Mouse (Mus musculus) liver, postnatal 0 days (tissue): Measurements from ENCODE around the gene Aars. TPM values are rescaled to one million over a fixed set of nuclear protein-coding genes. Genes with fewer than 3 reads are reported as not detected.
A peak's percentile ranks its signal among the peaks of the same experiment; 100 is the strongest.
"Not testable (repeated sequence)": the region's sequence is repeated elsewhere in the genome, so short reads cannot be mapped to it uniquely, and the experiment has no call there.

Source experiments
- ATAC-seq: fragments of 200-750 bp; cut with Nextera tagmentation; 2 replicates; pipeline ENCODE4 v1.8.0; 2017; ENCODE audit warnings: mild to moderate bottlenecking, moderate library complexity
- DNase-seq: peaks from one replicate; pipeline ENCODE4 v3.0.0-alpha.2; 2016
- H3K27ac ChIP-seq: fragments of 300-500 bp; sonication (generic); 2 replicates; pipeline ENCODE4 v1.5.1; 2014; ENCODE audit warnings: antibody characterized with exemption, moderate library complexity, mild to moderate bottlenecking, low read depth
- H3K27me3 ChIP-seq: fragments of 300-500 bp; sonication (generic); 2 replicates; pipeline ENCODE4 v1.6.1; 2014; ENCODE audit warnings: low read length, control low read depth, mixed read lengths; ENCODE audit not compliant: insufficient read depth
- H3K36me3 ChIP-seq: fragments of 300-500 bp; sonication (generic); replicated peaks from 2 replicates; pipeline ENCODE4 v1.6.1; 2014; ENCODE audit warnings: mild to moderate bottlenecking, control low read depth, low read length, moderate library complexity, mixed read lengths; ENCODE audit not compliant: insufficient read depth
- H3K4me1 ChIP-seq: fragments of 300-500 bp; sonication (generic); 2 replicates; pipeline ENCODE4 v1.6.1; 2014; ENCODE audit warnings: antibody characterized with exemption, mild to moderate bottlenecking, control low read depth; ENCODE audit not compliant: insufficient read depth
- H3K4me2 ChIP-seq: fragments of 300-500 bp; sonication (generic); 2 replicates; pipeline ENCODE4 v1.6.1; 2014; ENCODE audit warnings: low read depth, mild to moderate bottlenecking, low read length, moderate library complexity, mixed read lengths
- H3K4me3 ChIP-seq: fragments of 300-500 bp; sonication (generic); 2 replicates; pipeline ENCODE4 v1.5.1; 2014; ENCODE audit warnings: low read depth, low read length
- H3K9ac ChIP-seq: fragments of 300-500 bp; sonication (generic); replicated peaks from 2 replicates; pipeline ENCODE4 v1.6.1; 2014; ENCODE audit warnings: mild to moderate bottlenecking, moderate library complexity
- H3K9me3 ChIP-seq: fragments of 300-500 bp; sonication (generic); 2 replicates; pipeline ENCODE4 v1.6.1; 2016; ENCODE audit warnings: mild to moderate bottlenecking, control low read depth, low read length, mixed read lengths
- CTCF ChIP-seq: sonication (generic); IDR thresholded peaks from 2 replicates; pipeline ENCODE4 v1.5.1; 2016; ENCODE audit warnings: antibody characterized with exemption, low read depth
- EP300 ChIP-seq: IDR thresholded peaks from 2 replicates; pipeline ENCODE4 v1.6.1; 2016; ENCODE audit warnings: antibody characterized with exemption, low read depth, mild to moderate bottlenecking
- WGBS: fragments of 180-500 bp; shearing (Covaris S2); extraction: QIAGEN DNeasy Blood & Tissue Kit; methylation state at CpG from one replicate; pipeline ENCODE4 v1.1.7; 2014; ENCODE audit not compliant: insufficient replicate concordance; 5-methylcytosine and 5-hydroxymethylcytosine counted together
- polyA plus RNA-seq: library from polyadenylated mRNA; unstranded; fragments of >200 nt; fragmentation: Nextera tagmentation; extraction: Ambion mirVana; gene quantifications from 2 replicates; pipeline ENCODE4 v1.2.1, GENCODE M21; 2015

Aars gene
- polyA plus RNA-seq, 1 experiment from 2014 or later = 26.0 TPM

DNA sequence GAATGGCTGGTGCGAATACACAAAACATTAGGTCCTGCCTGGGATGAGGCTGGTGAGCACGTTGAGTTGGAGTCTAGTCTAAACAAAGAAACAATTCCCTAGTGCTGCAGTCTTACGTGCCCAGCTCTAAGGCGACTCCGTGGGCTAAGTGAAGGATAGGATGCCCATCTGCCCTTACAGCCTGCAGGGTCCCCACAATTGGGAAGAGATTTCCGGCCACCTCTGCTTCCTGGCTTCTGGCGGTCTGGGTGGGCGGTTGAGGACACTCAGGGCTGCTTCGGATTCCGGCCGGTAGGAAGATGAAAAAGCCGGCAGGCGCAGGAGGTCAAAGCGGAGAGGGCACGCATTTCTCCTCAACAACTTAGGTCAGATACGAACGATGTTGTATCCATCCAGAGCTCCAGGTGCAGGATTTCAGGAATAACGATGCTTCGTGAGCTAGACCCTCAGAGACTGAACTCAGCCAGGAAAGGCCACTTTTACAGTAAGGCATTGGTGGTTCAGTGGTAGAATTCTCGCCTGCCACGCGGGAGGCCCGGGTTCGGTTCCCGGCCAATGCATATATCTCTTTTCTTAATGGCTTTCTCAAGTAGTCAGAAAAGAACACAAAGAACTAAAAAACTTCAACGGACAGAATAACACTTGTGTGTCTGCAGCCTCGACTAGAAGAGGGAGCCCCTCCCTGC lies 29.3 kb downstream of the Aars start:
- H3K27ac ChIP-seq = no peak overlapping the region
- TF ChIP-seq CTCF (no peak), EP300 (no peak)
- peaks cover 27% of the 10 kb centered on the region for H3K4me1 ChIP-seq
- H3K4me2 ChIP-seq = peak overlapping the region; percentile 95
- peak overlapping the region; percentile 59 for H3K9ac ChIP-seq
- DNase-seq (peak; percentile 87), ATAC-seq (peak; percentile 79)
- H3K9me3 ChIP-seq = no peaks in the 10 kb centered on the region
- peak overlapping the region; percentile 67 for H3K4me3 ChIP-seq
- H3K36me3 ChIP-seq = no peaks in the 10 kb centered on the region
- no peaks in the 10 kb centered on the region for H3K27me3 ChIP-seq
- under 1% methylated on average over 27 of the region's 27 CpGs for WGBS

DNA sequence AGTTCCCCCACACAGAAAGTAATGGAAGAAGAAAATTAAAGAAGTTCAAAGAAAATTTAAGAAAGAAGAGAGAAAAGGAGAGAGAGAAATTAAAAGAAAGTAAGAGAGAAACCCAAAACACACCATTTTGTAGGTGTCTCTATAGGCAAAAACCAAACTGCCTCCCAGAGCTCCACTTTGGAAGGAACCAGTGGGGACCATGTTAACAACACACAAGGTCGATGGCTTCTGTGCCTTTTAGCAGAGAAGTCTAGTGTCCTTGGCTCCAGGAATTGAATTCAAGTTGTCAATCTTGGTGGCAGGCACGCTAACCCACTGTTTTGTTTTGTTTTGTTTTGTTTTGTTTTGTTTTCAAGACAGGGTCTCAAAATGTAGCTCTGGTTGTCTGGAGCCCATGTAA lies 29.9 kb downstream of the Aars start:
- Histone ChIP-seq H3K27me3 (no peaks in the 10 kb centered on the region), H3K4me3 (0 out of 2 replicates have a peak overlapping the region, but pooled peaks have one; percentile 67), H3K9ac (no peak overlapping the region), H3K4me1 (peaks cover 20% of the 10 kb centered on the region), H3K9me3 (no peaks in the 10 kb centered on the region), H3K36me3 (no peaks in the 10 kb centered on the region), H3K27ac (no peak overlapping the region), H3K4me2 (peak overlapping the region; percentile 95)
- ATAC-seq (no peak), DNase-seq (no peak)
- 49% methylated on average over 2 of the region's 2 CpGs for WGBS
- no peak for TF ChIP-seq CTCF
- TF ChIP-seq EP300 = no peak

DNA sequence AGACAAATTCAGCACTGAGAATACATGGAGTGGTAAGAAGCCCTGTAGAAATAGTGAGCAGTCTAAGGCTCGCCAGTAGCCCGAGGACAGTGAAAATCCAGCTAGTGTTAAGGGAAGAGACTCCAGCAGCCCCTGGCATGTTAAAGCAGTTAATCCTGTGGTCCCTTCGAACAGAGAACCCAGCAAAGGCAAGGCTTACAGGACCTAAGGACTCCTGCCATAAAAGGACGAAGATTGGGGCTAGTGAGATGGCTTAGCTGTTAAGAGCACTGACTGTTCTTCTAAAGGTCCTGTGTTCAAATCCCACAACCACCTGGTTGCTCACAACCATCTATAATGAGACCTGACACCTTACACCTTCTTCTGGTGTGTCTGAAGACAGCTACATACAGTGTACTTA lies 33.4 kb downstream of the Aars start:
- no peak for TF ChIP-seq CTCF
- no peak for TF ChIP-seq EP300
- Histone ChIP-seq H3K27ac (no peak overlapping the region), H3K4me2 (no peak overlapping the region), H3K4me1 (peaks cover 14% of the 10 kb centered on the region), H3K27me3 (no peaks in the 10 kb centered on the region), H3K4me3 (no peak overlapping the region), H3K9me3 (no peaks in the 10 kb centered on the region), H3K36me3 (no peaks in the 10 kb centered on the region), H3K9ac (no peak overlapping the region)
- ATAC-seq = no peak
- WGBS = 52% methylated on average over 4 of the region's 4 CpGs
- DNase-seq = no peak

- H3K9me3 ChIP-seq = no peaks in the 10 kb centered on the region
- TF ChIP-seq CTCF = no peak
- H3K4me3 ChIP-seq = no peak overlapping the region
- no peak overlapping the region for H3K4me2 ChIP-seq
- H3K36me3 ChIP-seq = no peaks in the 10 kb centered on the region
- 36% methylated on average over 10 of the region's 10 CpGs for WGBS
- no peak overlapping the region for H3K27ac ChIP-seq
- H3K9ac ChIP-seq = no peak overlapping the region
- no peaks in the 10 kb centered on the region for H3K27me3 ChIP-seq
- peak; percentile 56 for DNase-seq
- peaks cover 4% of the 10 kb centered on the region; the same call in 1 of the 2 replicates for H3K4me1 ChIP-seq
- ATAC-seq = no peak
These were observed 34.5 kb downstream of the Aars start for GRCm38 (mm10) chr8:111067439-111067838.

DNA sequence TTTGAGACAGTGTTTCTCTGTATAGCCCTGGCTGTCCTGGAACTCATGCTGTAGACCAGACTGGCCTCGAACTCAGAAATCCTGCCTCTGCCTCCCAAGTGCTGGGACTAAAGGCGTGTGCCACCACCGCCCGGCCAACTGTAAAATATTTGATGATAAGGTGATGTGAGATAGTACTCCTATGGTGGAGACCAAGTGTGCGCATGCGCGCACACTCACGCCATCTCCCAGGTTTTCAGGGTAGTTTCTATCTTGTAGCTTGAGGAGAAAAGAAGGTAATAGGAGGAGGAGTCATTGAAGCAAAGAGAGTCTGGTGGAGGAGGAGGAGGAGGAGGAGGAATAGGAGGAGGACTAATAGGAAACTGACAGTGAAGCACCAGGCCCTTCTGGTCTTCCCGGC lies 35.7 kb downstream of the Aars start:
- not testable (repeated sequence) for H3K9me3 ChIP-seq, H3K9ac ChIP-seq, DNase-seq, H3K36me3 ChIP-seq, H3K4me2 ChIP-seq, H3K4me3 ChIP-seq, H3K27me3 ChIP-seq, H3K27ac ChIP-seq, H3K4me1 ChIP-seq, ATAC-seq
- WGBS = 74% methylated on average over 9 of the region's 9 CpGs

DNA sequence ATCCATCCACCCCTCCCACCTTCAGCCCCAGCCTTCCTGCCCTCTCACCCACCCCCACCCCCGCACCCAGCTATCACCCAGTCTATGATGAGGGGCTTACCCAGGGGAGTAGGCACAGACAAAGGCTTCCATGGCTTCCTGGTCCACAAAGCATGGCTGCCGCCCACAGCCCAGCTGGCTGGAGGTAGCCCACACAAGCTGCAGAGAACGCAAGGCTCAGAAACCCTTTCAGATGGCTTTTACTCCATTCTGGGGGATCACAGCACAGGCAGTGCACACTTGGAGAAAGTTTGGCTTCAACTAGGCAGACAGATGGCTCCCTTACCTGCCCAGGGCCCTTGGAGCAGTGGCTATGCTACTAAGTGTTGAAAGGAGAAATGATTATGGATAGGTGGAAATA lies 43.0 kb downstream of the Aars start:
- TF ChIP-seq EP300 = no peak
- TF ChIP-seq CTCF = no peak
- Histone ChIP-seq H3K36me3 (no peaks in the 10 kb centered on the region), H3K4me3 (no peak overlapping the region), H3K4me1 (no peaks in the 10 kb centered on the region), H3K4me2 (no peak overlapping the region), H3K27ac (no peak overlapping the region), H3K9ac (no peak overlapping the region), H3K9me3 (no peaks in the 10 kb centered on the region), H3K27me3 (no peaks in the 10 kb centered on the region)
- DNase-seq = no peak
- WGBS = 83% methylated on average over 3 of the region's 3 CpGs
- ATAC-seq = no peak
